Mouse (Mus musculus) midbrain, embryonic 14.5 days (tissue): Measurements from ENCODE around the gene Cand2. TPM values are rescaled to one million over a fixed set of nuclear protein-coding genes. Genes with fewer than 3 reads are reported as not detected.

Source experiments
- ATAC-seq: fragments of 200-750 bp; cut with Nextera tagmentation; 2 replicates; pipeline ENCODE4 v1.8.0; 2017; ENCODE audit warnings: moderate number of reproducible peaks, moderate library complexity; ENCODE audit not compliant: low FRiP score, low TSS enrichment
- DNase-seq: peaks from one replicate; pipeline ENCODE4 v3.0.0-alpha.2; 2015
- H3K27ac ChIP-seq: fragments of 300-500 bp; sonication (generic); replicated peaks from 2 replicates; pipeline ENCODE4 v1.5.1; 2014; ENCODE audit warnings: mild to moderate bottlenecking, low read depth, low read length, moderate library complexity
- H3K27me3 ChIP-seq: fragments of 300-500 bp; sonication (generic); 2 replicates; pipeline ENCODE4 v1.6.1; 2014; ENCODE audit warnings: low read length, control low read depth, mixed read lengths; ENCODE audit not compliant: control insufficient read depth, insufficient read depth
- H3K36me3 ChIP-seq: fragments of 300-500 bp; sonication (generic); 2 replicates; pipeline ENCODE4 v1.6.1; 2014; ENCODE audit warnings: low read length, control low read depth; ENCODE audit not compliant: control insufficient read depth, insufficient read depth
- H3K4me1 ChIP-seq: fragments of 300-500 bp; sonication (generic); 2 replicates; pipeline ENCODE4 v1.6.1; 2014; ENCODE audit warnings: mild to moderate bottlenecking, antibody characterized with exemption, low read length, control low read depth; ENCODE audit not compliant: control insufficient read depth, insufficient read depth
- H3K4me2 ChIP-seq: fragments of 300-500 bp; sonication (generic); 2 replicates; pipeline ENCODE4 v1.6.1; 2014; ENCODE audit warnings: mild to moderate bottlenecking, low read length, moderate library complexity
- H3K4me3 ChIP-seq: fragments of 300-500 bp; sonication (generic); replicated peaks from 2 replicates; pipeline ENCODE4 v1.5.1; 2014; ENCODE audit warnings: low read depth, low read length
- H3K9ac ChIP-seq: fragments of 300-500 bp; sonication (generic); replicated peaks from 2 replicates; pipeline ENCODE4 v1.6.1; 2014; ENCODE audit warnings: mild to moderate bottlenecking, low read length, moderate library complexity
- H3K9me3 ChIP-seq: fragments of 300-500 bp; sonication (generic); 2 replicates; pipeline ENCODE4 v1.6.1; 2016; ENCODE audit warnings: low read length, control low read depth, mixed read lengths; ENCODE audit not compliant: control insufficient read depth
- WGBS: fragments of 180-500 bp; shearing (Covaris S2); extraction: QIAGEN DNeasy Blood & Tissue Kit; methylation state at CpG from one replicate; pipeline ENCODE4 v1.1.7; 2014; 5-methylcytosine and 5-hydroxymethylcytosine counted together
- polyA plus RNA-seq: library from polyadenylated mRNA; unstranded; fragments of >200 nt; fragmentation: Nextera tagmentation; extraction: Ambion mirVana; gene quantifications from 2 replicates; pipeline ENCODE4 v1.2.1, GENCODE M21; 2014

Cand2 gene
- polyA plus RNA-seq, 1 experiment from 2014 or later, result 12.6 TPM

DNA sequence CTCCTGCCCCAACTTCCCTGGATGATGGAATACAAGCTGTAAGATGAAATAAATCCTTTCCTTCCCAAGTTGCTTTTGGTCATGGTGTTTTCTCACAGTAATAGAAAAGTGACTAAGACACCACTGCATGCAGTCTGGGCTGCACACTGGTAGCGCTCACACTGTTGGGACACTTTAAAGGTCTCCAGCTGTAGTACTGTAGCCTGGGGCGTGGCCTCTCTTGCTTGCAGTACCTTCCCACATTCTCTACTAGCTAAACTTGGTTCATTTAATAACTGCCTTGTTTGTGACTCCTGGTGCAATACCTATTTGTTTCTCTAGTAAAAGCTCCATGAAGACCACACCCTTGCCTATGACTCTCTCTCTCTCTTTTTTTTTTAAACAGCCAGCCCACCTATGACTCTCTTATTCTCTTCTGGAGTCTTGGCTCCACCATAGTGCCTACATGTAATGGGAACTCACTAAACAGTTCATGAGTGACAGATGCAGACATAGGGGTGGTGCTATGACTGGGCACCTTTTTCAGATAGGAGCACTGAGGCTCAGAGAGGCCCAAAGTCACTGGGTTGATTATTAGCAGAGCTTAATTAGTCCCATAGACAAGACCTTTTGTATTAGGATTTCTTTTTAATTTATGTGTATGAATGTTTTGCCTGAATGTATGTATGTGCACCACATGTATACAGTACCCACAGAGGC is 58.0 kb downstream of the Cand2 start:
- Histone ChIP-seq H3K27me3 (no peaks in the 10 kb centered on the region), H3K4me2 (no peak overlapping the region), H3K9me3 (no peaks in the 10 kb centered on the region), H3K36me3 (no peaks in the 10 kb centered on the region), H3K9ac (no peak overlapping the region), H3K4me1 (peaks cover 3% of the 10 kb centered on the region; the same call in 1 of the 2 replicates), H3K4me3 (no peak overlapping the region), H3K27ac (no peak overlapping the region)
- WGBS, result 90% methylated on average over 2 of the region's 2 CpGs
- DNase-seq, result no peak
- no peak for ATAC-seq

DNA sequence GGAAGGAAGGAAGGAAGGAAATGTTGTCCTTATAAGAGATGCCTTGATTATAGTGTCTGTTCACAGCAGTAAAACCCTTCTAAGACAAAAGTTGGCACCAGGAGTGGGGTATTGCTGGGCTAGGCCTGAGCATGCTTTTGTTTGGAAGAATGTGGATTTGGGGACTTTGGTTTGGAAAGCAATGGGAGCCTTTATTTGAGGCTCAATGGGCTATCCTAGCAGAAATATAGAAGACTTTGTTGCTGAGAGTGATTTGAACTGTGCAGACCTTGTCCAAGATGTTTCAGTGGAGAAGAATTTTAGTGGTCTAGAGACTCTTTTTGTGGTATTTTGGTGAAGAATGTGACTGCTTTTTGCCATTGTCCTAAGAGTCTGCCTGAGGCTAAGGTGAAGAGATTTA is 59.5 kb downstream of the Cand2 start:
- Histone ChIP-seq H3K27me3 (no peaks in the 10 kb centered on the region), H3K4me3 (no peak overlapping the region), H3K4me1 (peaks cover 7% of the 10 kb centered on the region; the same call in 1 of the 2 replicates), H3K9me3 (no peaks in the 10 kb centered on the region), H3K27ac (no peak overlapping the region), H3K4me2 (no peak overlapping the region), H3K9ac (no peak overlapping the region), H3K36me3 (no peaks in the 10 kb centered on the region)
- DNase-seq, result no peak
- no peak for ATAC-seq

DNA sequence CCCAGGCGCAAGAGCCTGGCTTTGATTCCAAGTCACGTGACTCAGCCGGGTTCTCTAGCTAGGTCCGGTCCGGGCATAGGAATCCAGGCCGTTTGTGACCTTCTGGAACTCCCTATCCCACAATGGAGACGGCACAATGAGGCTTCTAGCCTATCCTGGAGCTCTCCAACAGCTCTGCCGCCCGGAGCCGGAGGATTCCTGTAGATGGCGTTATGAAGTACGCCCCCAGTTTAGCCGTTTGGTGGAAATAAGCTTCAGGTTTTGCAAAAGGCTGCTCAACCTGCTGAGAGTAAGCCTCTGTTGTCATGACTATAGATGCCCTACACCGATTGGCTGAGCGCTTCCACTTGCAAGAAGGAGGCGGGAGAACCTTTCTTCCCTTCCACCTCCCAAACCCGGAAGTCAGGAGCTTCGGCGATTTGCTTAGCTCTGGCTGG is 63.8 kb downstream of the Cand2 start, which contains the start of gene Efcab12:
TSS of gene Efcab12 (minus strand) at position 252 of the 437 bp plus-strand sequence.
- ATAC-seq, result peak; percentile 91
- H3K4me2 ChIP-seq, result peak within 1 kb of the TSS; percentile 68
- H3K4me1 ChIP-seq, result peaks cover 7% of the 10 kb centered on the region; the same call in 1 of the 2 replicates
- DNase-seq, result peak; percentile 88
- H3K36me3 ChIP-seq, result peaks cover 9% of the 10 kb centered on the region; the same call in 1 of the 2 replicates
- 1% methylated on average over 19 of the region's 19 CpGs for WGBS
- H3K27ac ChIP-seq, result no peak within 1 kb of the TSS
- 0 out of 2 replicates have a peak within 1 kb of the TSS, but pooled peaks have one; percentile 27 for H3K9ac ChIP-seq
- H3K27me3 ChIP-seq, result no peaks in the 10 kb centered on the region
- peak within 1 kb of the TSS; percentile 33 for H3K4me3 ChIP-seq
- no peaks in the 10 kb centered on the region for H3K9me3 ChIP-seq

DNA sequence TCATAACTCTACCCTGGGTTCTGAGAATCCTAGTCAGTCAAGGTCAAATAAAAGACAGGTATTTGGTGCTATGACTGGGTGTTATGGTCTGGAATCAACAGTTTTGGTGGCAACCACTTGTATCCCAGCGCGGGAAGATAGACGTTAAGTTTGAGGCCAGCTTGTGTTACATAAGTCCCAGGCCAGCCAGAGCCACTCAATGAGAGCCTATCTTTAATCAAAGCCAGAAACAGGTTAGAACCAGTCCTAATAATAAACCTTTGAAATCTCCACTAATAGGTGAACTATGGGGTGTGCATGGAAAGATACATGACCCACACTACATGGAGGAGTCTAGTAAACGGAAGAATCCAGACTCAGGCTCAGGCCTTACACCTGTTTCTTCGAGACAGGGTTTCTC is 64.4 kb downstream of the Cand2 start:
- 65% methylated on average over 5 of the region's 5 CpGs for WGBS
- Histone ChIP-seq H3K9ac (0 out of 2 replicates have a peak overlapping the region, but pooled peaks have one; percentile 9), H3K4me1 (peaks cover 7% of the 10 kb centered on the region; the same call in 1 of the 2 replicates), H3K27ac (no peak overlapping the region), H3K9me3 (no peaks in the 10 kb centered on the region), H3K4me2 (peak overlapping the region; percentile 68), H3K27me3 (no peaks in the 10 kb centered on the region), H3K4me3 (peak overlapping the region; percentile 33), H3K36me3 (peaks cover 14% of the 10 kb centered on the region; the same call in 1 of the 2 replicates)
- DNase-seq, result no peak
- no peak for ATAC-seq

DNA sequence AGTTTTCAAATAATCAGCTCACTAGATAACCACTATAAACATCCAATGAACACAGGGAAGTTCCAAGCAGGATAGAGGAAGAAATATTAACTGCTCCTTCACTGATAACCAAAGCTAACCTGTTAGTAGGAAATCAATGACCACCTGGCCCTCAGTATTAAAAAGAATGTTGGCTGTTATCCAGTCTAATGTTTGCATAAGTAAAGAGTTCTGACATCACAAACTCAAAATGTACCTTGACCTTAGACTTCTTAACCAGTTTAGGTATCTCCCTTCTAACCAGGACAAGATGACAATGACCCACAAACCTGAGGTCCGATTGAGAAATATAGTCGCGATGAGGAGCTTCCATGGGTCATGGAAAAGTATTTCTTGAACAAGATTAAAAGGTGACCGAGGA is 70.7 kb downstream of the Cand2 start:
- Histone ChIP-seq H3K27me3 (no peaks in the 10 kb centered on the region), H3K9me3 (no peaks in the 10 kb centered on the region), H3K36me3 (peaks cover 25% of the 10 kb centered on the region; the same call in 1 of the 2 replicates), H3K4me1 (no peaks in the 10 kb centered on the region), H3K4me2 (no peak overlapping the region), H3K27ac (no peak overlapping the region), H3K9ac (no peak overlapping the region), H3K4me3 (no peak overlapping the region)
- WGBS, result 93% methylated on average over 4 of the region's 4 CpGs
- ATAC-seq (no peak), DNase-seq (no peak)

DNA sequence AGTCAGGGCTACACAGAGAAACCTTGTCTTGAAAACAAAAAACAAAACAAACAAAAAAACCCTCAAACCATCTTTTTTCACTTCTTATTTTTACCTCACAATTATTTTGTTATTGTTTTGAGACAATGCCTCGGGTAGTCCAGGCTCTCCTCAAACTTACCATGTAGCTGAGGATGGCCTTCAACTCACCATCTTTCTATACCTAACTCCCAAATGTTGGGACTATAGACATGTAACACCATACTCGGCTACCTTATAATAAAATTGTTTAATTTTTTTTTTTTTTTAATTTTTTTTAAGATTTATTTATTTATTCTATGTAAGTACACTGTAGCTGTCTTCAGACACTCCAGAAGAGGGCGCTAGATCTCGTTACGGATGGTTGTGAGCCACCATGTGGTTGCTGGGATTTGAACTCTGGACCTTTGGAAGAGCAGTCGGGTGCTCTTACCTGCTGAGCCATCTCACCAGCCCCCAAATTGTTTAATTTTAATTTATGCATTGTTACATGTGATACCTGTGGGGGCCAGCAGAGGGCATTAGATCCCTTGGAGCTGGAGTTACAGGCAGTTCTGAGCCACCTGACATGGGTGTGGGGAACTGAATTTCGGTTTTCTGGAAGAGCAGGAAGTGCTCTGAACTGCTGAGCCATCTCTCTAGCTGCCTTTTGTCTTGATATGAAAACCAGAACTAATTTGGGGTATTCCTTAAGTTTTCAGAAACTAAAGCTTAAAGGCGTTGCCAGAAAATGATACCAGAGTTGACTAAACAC is 72.5 kb downstream of the Cand2 start:
- Histone ChIP-seq H3K9ac (no peak overlapping the region), H3K27ac (no peak overlapping the region), H3K4me3 (no peak overlapping the region), H3K4me2 (no peak overlapping the region), H3K4me1 (no peaks in the 10 kb centered on the region), H3K36me3 (peaks cover 28% of the 10 kb centered on the region; the same call in 1 of the 2 replicates), H3K9me3 (no peaks in the 10 kb centered on the region), H3K27me3 (no peaks in the 10 kb centered on the region)
- ATAC-seq (no peak), DNase-seq (peak; percentile 68)
- WGBS, result 62% methylated on average over 5 of the region's 8 CpGs

DNA sequence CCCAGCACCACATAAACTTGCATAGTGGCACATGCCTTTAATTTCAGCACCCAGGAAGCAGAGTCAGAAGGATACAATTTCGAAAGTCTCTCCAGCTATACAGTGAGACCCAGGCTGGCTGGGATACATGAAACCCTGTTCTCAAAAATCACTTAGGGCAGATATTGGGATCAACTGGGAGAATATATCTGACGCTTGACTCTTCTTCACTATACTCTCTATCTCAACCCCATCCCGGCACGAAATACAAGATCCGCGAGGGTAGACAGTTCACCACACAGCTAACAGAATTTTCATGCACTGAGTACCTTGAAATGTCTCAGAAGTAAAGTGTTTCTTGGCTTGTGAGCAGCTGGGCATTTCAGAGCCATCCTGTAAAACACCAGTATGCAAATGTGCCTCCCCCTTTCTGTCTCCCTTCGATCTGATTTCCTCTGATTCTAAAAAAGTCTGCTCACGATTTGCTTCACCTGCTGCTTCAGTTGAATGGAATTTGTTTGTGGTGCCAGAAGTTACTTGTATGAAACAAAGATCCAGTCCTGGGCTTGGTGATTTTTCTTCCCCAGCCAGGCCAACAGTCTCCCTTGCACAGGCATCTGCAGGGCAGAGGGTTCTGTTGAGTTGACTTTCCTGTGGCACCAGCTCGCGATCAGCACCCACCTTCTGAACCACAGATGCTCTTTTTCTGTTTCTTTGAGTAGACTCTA is 74.4 kb downstream of the Cand2 start:
- 96% methylated on average over 10 of the region's 10 CpGs for WGBS
- ATAC-seq, result no peak
- H3K27ac ChIP-seq, result no peak overlapping the region
- no peak overlapping the region for H3K4me3 ChIP-seq
- no peaks in the 10 kb centered on the region for H3K4me1 ChIP-seq
- H3K36me3 ChIP-seq, result peaks cover 13% of the 10 kb centered on the region; the same call in 1 of the 2 replicates
- DNase-seq, result no peak
- no peak overlapping the region for H3K9ac ChIP-seq
- no peaks in the 10 kb centered on the region for H3K27me3 ChIP-seq
- no peaks in the 10 kb centered on the region for H3K9me3 ChIP-seq
- H3K4me2 ChIP-seq, result no peak overlapping the region

DNA sequence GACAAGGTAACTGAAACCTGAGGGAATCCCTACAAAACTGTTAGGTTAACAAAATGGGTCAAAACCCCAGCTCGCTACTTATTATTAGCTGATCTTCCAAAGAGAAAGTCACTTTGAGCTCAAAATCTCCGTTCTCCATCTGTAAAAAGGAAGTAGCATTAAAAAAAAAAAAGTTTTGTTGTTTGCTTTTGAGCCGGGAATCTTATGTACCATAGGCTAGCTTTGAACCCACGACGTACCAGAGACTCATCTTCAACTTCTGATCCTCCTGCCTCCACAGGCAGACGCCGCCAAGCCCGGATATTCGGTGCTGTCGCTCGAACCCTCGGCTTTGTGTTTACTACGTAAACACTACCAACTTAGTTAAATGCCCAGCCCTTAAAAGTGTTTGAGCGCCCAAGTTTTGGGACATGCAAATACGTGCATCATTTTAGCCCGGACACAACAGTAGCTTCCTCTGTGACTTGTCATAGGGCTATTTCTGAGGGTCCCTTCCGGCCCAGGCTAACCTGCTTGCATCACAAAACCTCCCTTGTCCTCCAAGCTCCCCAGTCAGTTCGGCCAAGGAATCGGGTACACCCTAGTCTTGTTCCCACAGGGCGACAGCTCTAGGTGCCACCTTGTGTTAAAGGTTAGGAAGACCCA is 78.2 kb downstream of the Cand2 start:
- Histone ChIP-seq H3K4me3 (peak overlapping the region; percentile 53), H3K27ac (peak overlapping the region; percentile 45), H3K36me3 (peaks cover 9% of the 10 kb centered on the region; the same call in 1 of the 2 replicates), H3K4me2 (peak overlapping the region; percentile 76), H3K9me3 (no peaks in the 10 kb centered on the region), H3K4me1 (peaks cover 4% of the 10 kb centered on the region; the same call in 1 of the 2 replicates), H3K9ac (peak overlapping the region; percentile 50), H3K27me3 (no peaks in the 10 kb centered on the region)
- DNase-seq (no peak), ATAC-seq (no peak)
- WGBS, result 5% methylated on average over 20 of the region's 20 CpGs
